Mouse (Mus musculus): ENCODE data around the gene Plekho1.
A peak's percentile ranks its signal among the peaks of the same experiment; 100 is the strongest.

Plekho1 gene

GRCm38 (mm10) chr3:96001560-96001959, 5.8 kb upstream of the Plekho1 start:
- DNase-seq = no peak

- no peak for DNase-seq
Observed at GRCm38 (mm10) chr3:96000921-96001501, 5.2 kb upstream of the Plekho1 start.

GRCm38 (mm10) chr3:96000080-96000632, 4.4 kb upstream of the Plekho1 start:
- DNase-seq = no peak

GRCm38 (mm10) chr3:95999308-96000079, 3.7 kb upstream of the Plekho1 start:
- DNase-seq = no peak

- no peak for DNase-seq
Observed at GRCm38 (mm10) chr3:95997203-95997721, 1.5 kb upstream of the Plekho1 start.

GRCm38 (mm10) chr3:95996451-95997073, 761 bp upstream of the Plekho1 start:
- DNase-seq = no peak

- DNase-seq = peak; percentile 48
Observed at GRCm38 (mm10) chr3:95994975-95995801, 613 bp downstream of the Plekho1 start.

- DNase-seq = no peak
Observed at GRCm38 (mm10) chr3:95994381-95994846, 1.4 kb downstream of the Plekho1 start.

- peak; percentile 42 for DNase-seq
Observed at GRCm38 (mm10) chr3:95993881-95994280, 1.9 kb downstream of the Plekho1 start.

GRCm38 (mm10) chr3:95992990-95993603, 2.7 kb downstream of the Plekho1 start:
- no peak for DNase-seq

GRCm38 (mm10) chr3:95990413-95990941, 5.3 kb downstream of the Plekho1 start:
- no peak for DNase-seq

GRCm38 (mm10) chr3:95988969-95989368, 6.8 kb downstream of the Plekho1 start:
- peak; percentile 47 for DNase-seq

GRCm38 (mm10) chr3:95988138-95988537, 7.7 kb downstream of the Plekho1 start:
- no peak for DNase-seq

GRCm38 (mm10) chr3:95987386-95988110, 8.3 kb downstream of the Plekho1 start:
- DNase-seq = no peak

GRCm38 (mm10) chr3:95986984-95987383, 8.8 kb downstream of the Plekho1 start:
- no peak for DNase-seq

- DNase-seq = no peak
Observed at GRCm38 (mm10) chr3:95986001-95986622, 9.7 kb downstream of the Plekho1 start.

- peak; percentile 38 for DNase-seq
Observed at GRCm38 (mm10) chr3:95985209-95986000, 10.4 kb downstream of the Plekho1 start.

- no peak for DNase-seq
Observed at GRCm38 (mm10) chr3:95982129-95982528, 13.7 kb downstream of the Plekho1 start.

GRCm38 (mm10) chr3:95980276-95980970, 15.4 kb downstream of the Plekho1 start:
- DNase-seq = no peak

All from kidney, adult 18-20 months (tissue).